Mouse (Mus musculus) left cerebral cortex, postnatal 25 days (tissue): ENCODE results near the gene Atp2a3. TPM values are rescaled to one million over a fixed set of nuclear protein-coding genes. Genes with fewer than 3 reads are reported as not detected.
A peak's percentile ranks its signal among the peaks of the same experiment; 100 is the strongest.

ENCODE experiments used
- DNase-seq, 2 experiments: peaks; one replicate each; pipeline ENCODE4 v3.0.0; 2022; ENCODE audit warnings: low spot score in 2 of 2, mixed read lengths in 1 of 2
- intact Hi-C: fragments of 180-260 bp; cut with DNase I; formaldehyde crosslinking; loops from one replicate; pipeline ENCODE4 v1.15.1; 2025
- total RNA-seq, 2 experiments: library from RNA; stranded (reverse); gene quantifications; 2 replicates each; pipeline ENCODE4 v1.2.3; 2021

The Atp2a3 gene
- total RNA-seq, result 1 to 10 TPM; 6.2 TPM

- intact Hi-C loops, result no loop called here
- DNase-seq, result no peak
Observed at GRCm38 (mm10) chr11:72961072-72961980, at the start of gene Atp2a3. TSS of gene Atp2a3 (plus strand) at chr11:72961169.

- no peak for DNase-seq
- intact Hi-C loops, result no loop called here
Observed at GRCm38 (mm10) chr11:72917299-72917996, 43.5 kb upstream of the Atp2a3 start.

GRCm38 (mm10) chr11:72923116-72923515, 37.9 kb upstream of the Atp2a3 start:
- no peak for DNase-seq
- intact Hi-C loops, result no loop called here

GRCm38 (mm10) chr11:72924458-72924857, 36.5 kb upstream of the Atp2a3 start:
- DNase-seq, result no peak
- intact Hi-C loops, result no loop called here

- peak in 1 of 2 experiments; percentile 37 for DNase-seq
- intact Hi-C loops, result loop anchor here (5.0 kb wide), 2 partner anchors 122 to 163 kb away; partner anchors contain the start of gene Ncbp3
Observed at GRCm38 (mm10) chr11:72925067-72925466, 35.9 kb upstream of the Atp2a3 start.

GRCm38 (mm10) chr11:72926226-72926890, 34.6 kb upstream of the Atp2a3 start:
- intact Hi-C loops, result loop anchor here (1.0 to 5.0 kb wide), 3 partner anchors 75 to 164 kb away; partner anchors contain the start of gene Ncbp3
- DNase-seq, result no peak

- intact Hi-C loops, result loop anchor here (5.0 kb wide), 2 partner anchors 119 to 166 kb away; partner anchors contain the start of gene Ncbp3
- peak in 1 of 2 experiments; percentile 50 for DNase-seq
Observed at GRCm38 (mm10) chr11:72928516-72928915, 32.5 kb upstream of the Atp2a3 start.

GRCm38 (mm10) chr11:72940208-72941143, 20.5 kb upstream of the Atp2a3 start:
- intact Hi-C loops, result loop anchor here (5.0 kb wide), 1 partner anchor 62 kb away; no protein-coding TSS in a partner anchor
- no peak for DNase-seq

GRCm38 (mm10) chr11:72944996-72945793, 15.8 kb upstream of the Atp2a3 start:
- no peak for DNase-seq
- intact Hi-C loops, result loop anchor here (5.0 kb wide), 1 partner anchor 57 kb away; no protein-coding TSS in a partner anchor

GRCm38 (mm10) chr11:72945875-72946559, 15.0 kb upstream of the Atp2a3 start:
- DNase-seq, result no peak
- intact Hi-C loops, result no loop called here

GRCm38 (mm10) chr11:72946560-72947119, 14.3 kb upstream of the Atp2a3 start:
- DNase-seq, result no peak
- intact Hi-C loops, result no loop called here

GRCm38 (mm10) chr11:72947840-72948239, 13.1 kb upstream of the Atp2a3 start:
- intact Hi-C loops, result no loop called here
- no peak for DNase-seq

GRCm38 (mm10) chr11:72948254-72948653, 12.7 kb upstream of the Atp2a3 start:
- DNase-seq, result no peak
- intact Hi-C loops, result no loop called here

GRCm38 (mm10) chr11:72951137-72952000, 9.6 kb upstream of the Atp2a3 start:
- intact Hi-C loops, result no loop called here
- no peak for DNase-seq

- intact Hi-C loops, result no loop called here
Observed at GRCm38 (mm10) chr11:72952226-72952625, 8.7 kb upstream of the Atp2a3 start.

GRCm38 (mm10) chr11:72952697-72953096, 8.3 kb upstream of the Atp2a3 start:
- intact Hi-C loops, result no loop called here
- no peak for DNase-seq

More at GRCm38 (mm10) chr11:72952226-72952625, 8.7 kb upstream of the Atp2a3 start:
- DNase-seq, result no peak
